Mouse (Mus musculus) adrenal gland, postnatal 36 days (tissue): Measurements from ENCODE around the gene Kat7. TPM values are rescaled to one million over a fixed set of nuclear protein-coding genes. Genes with fewer than 3 reads are reported as not detected.

ENCODE experiments used
- DNase-seq, 2 experiments: peaks; one replicate each; pipeline ENCODE4 v3.0.0; 2021; ENCODE audit warnings: mixed read lengths in 1 of 2
- total RNA-seq, 2 experiments: library from RNA; stranded (reverse); gene quantifications; 2 replicates each; pipeline ENCODE4 v1.2.3; 2021

Kat7 gene
- total RNA-seq, 2 experiments from 2014 or later = 48.5 to 51.9 TPM

DNA sequence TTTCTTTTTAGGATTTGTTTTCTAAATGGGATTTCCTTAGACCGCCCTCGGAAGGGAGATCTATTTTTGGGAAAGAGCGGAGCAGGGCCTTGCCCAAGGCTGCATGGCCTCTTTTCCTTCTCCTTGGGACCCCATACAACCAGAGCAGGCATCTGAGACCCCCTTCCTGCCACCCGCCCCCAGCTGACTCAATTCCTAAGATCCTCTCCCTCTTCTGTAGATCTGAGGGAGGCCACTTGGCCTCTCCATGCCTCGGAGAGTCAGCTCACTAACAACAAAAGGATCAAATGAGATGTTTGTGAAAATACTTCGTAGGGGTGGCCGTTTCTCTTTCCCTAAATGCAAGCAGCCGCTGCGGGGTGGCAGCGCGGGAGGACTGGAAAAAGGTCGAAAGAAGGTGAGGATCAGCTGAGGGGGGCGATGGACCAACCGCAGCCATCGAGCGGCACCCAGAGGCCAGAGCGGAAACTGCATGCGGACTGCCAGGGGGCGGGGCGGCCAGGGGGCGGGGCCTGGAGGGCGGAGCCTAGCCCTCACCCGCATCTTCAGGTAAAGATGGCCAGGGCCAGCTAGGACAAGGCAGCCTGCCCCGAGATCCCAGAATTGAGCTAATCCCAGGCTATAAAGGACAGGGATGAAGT is 78.2 kb downstream of the Kat7 start:
- peak; percentile 73 to 78 for DNase-seq

DNA sequence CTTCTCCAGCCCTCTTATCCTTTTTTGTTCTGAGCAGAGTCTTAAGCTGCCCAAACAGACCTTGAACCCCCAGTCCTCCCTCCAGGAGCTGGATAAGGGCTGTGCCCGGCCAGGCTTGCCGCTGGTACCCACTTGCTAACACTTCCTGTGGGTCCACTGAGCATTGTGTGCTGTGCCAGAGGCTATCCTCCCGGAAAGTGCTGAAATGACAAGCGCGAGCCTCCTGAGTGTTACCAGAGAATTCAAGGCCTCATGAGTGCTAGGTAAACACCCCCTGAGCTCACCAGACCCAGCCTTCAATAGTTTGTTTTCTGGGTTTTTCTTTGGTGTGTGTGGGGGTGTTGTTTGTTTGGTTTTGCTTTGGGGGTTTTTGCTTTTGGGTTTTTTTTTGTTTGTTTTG is 82.6 kb downstream of the Kat7 start:
- DNase-seq = no peak

DNA sequence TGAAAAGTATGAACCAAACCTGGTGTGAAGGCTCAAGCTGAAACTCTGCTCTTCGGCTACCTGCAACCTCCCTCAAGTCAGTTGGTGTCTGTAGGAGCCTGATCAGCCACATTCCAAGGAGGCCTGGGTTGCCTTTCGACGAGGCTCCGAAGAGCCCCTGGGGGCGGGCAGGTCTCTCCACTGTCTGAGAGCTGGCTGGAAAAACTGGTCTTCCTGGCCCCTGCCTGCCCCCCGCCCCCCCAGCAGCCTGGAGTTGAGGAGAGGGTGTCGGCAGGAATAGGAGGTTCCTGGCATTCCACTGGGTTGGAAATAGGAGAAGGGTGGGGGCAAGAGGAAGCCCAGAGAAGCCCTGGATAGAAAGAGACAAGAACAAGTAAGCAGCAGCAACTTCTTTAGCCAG is 84.6 kb downstream of the Kat7 start:
- DNase-seq = no peak

Other genes starting within 250 kb of the Kat7 start
- gene Itga3, start 233.4 kb downstream of the Kat7 start, total RNA-seq = 10 to 100 TPM; 38.0 to 56.7 TPM
- gene Dlx3, start 190.1 kb downstream of the Kat7 start, total RNA-seq = not detected
- not detected for gene Dlx4, start 164.0 kb downstream of the Kat7 start, total RNA-seq
- gene Tac4, start 48.7 kb downstream of the Kat7 start, total RNA-seq = not detected
- 10 to 100 TPM; 13.7 to 15.4 TPM for gene Fam117a, start 26.8 kb upstream of the Kat7 start, total RNA-seq
- gene Slc35b1, start 74.4 kb upstream of the Kat7 start, total RNA-seq = 10 to 100 TPM; 70.3 to 75.0 TPM
- 100 to 1,000 TPM; 154 TPM for gene Spop, start 103.8 kb upstream of the Kat7 start, total RNA-seq
- 1 to 10 TPM; 1.6 to 6.0 TPM for gene Nxph3, start 204.3 kb upstream of the Kat7 start, total RNA-seq